Mouse (Mus musculus) forebrain, embryonic 15.5 days (tissue): ENCODE results near the gene Shb. TPM values are rescaled to one million over a fixed set of nuclear protein-coding genes. Genes with fewer than 3 reads are reported as not detected.

Experiments used
- ATAC-seq: fragments of 200-750 bp; cut with Nextera tagmentation; replicated peaks from 2 replicates; pipeline ENCODE4 v1.8.0; 2017; ENCODE audit warnings: mild to moderate bottlenecking, moderate TSS enrichment, moderate library complexity
- H3K27ac ChIP-seq: fragments of 300-500 bp; sonication (generic); replicated peaks from 2 replicates; pipeline ENCODE4 v1.5.1; 2015; ENCODE audit warnings: mild to moderate bottlenecking, inconsistent platforms
- H3K27me3 ChIP-seq: fragments of 300-500 bp; sonication (generic); 2 replicates; pipeline ENCODE4 v1.6.1; 2015; ENCODE audit warnings: inconsistent platforms
- H3K36me3 ChIP-seq: fragments of 300-500 bp; sonication (generic); 2 replicates; pipeline ENCODE4 v1.6.1; 2015; ENCODE audit warnings: mild to moderate bottlenecking, inconsistent platforms
- H3K4me1 ChIP-seq: fragments of 300-500 bp; sonication (generic); 2 replicates; pipeline ENCODE4 v1.6.1; 2015; ENCODE audit warnings: inconsistent platforms
- H3K4me2 ChIP-seq: fragments of 300-500 bp; sonication (generic); replicated peaks from 2 replicates; pipeline ENCODE4 v1.6.1; 2015; ENCODE audit warnings: mild to moderate bottlenecking, inconsistent platforms
- H3K4me3 ChIP-seq: fragments of 300-500 bp; sonication (generic); 2 replicates; pipeline ENCODE4 v1.5.1; 2015; ENCODE audit warnings: mild to moderate bottlenecking, inconsistent platforms
- H3K9ac ChIP-seq: fragments of 300-500 bp; sonication (generic); replicated peaks from 2 replicates; pipeline ENCODE4 v1.6.1; 2015; ENCODE audit warnings: mild to moderate bottlenecking, inconsistent platforms
- H3K9me3 ChIP-seq: fragments of 300-500 bp; sonication (generic); 2 replicates; pipeline ENCODE4 v1.6.1; 2016; ENCODE audit warnings: inconsistent platforms
- WGBS: fragments of 180-500 bp; shearing (Covaris S2); methylation state at CpG from one replicate; pipeline ENCODE4 v1.1.7; 2015; ENCODE audit warnings: mixed read lengths; 5-methylcytosine and 5-hydroxymethylcytosine counted together
- polyA plus RNA-seq: library from polyadenylated mRNA; unstranded; fragments of >200 nt; fragmentation: Nextera tagmentation; extraction: Ambion mirVana; gene quantifications from 2 replicates; pipeline ENCODE4 v1.2.1, GENCODE M21; 2015

The Shb gene
- 13.1 and 13.3 TPM in 2 replicates for polyA plus RNA-seq

DNA sequence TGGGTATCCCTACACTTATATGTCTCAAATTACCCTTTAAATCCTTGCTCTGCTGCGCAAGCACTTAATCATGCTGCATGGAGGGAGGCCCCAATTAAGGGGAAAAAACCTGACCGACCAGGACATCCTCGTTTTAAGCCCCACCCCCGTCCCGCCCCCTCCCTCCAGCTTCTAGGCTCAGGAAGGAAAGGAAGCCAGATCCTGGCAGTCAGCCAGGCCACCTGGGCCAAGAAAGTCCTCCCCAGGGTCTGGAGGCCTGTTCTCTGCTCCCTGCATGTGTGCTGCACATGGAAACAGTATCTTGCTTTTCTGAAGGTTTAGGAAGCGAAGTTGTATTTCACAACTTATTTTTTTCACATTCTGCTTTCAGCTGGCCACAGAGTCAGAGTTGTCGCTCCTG is at the start of gene Shb:
Gene Shb (minus strand): TSS at position 96 of the 400 bp plus-strand sequence.
- Histone ChIP-seq H3K4me3 (peak within 1 kb of the TSS; percentile 64), H3K9me3 (no peaks in the 10 kb centered on the region), H3K4me1 (peaks cover 53% of the 10 kb centered on the region), H3K4me2 (peak within 1 kb of the TSS; percentile 75), H3K27me3 (no peaks in the 10 kb centered on the region), H3K9ac (no peak within 1 kb of the TSS), H3K36me3 (no peaks in the 10 kb centered on the region), H3K27ac (peak within 1 kb of the TSS; percentile 89)
- ATAC-seq: no peak
- WGBS: 9% methylated on average over 7 of the region's 7 CpGs

GRCm38 (mm10) chr4:45581095-45581494 is 48.8 kb upstream of the Shb start:
- H3K4me2 ChIP-seq: no peak overlapping the region
- no peak overlapping the region for H3K4me3 ChIP-seq
- H3K36me3 ChIP-seq: no peaks in the 10 kb centered on the region
- 83% methylated on average over 6 of the region's 6 CpGs for WGBS
- peaks cover 12% of the 10 kb centered on the region for H3K4me1 ChIP-seq
- no peaks in the 10 kb centered on the region for H3K9me3 ChIP-seq
- no peak for ATAC-seq
- no peak overlapping the region for H3K27ac ChIP-seq
- H3K9ac ChIP-seq: no peak overlapping the region
- no peaks in the 10 kb centered on the region for H3K27me3 ChIP-seq

DNA sequence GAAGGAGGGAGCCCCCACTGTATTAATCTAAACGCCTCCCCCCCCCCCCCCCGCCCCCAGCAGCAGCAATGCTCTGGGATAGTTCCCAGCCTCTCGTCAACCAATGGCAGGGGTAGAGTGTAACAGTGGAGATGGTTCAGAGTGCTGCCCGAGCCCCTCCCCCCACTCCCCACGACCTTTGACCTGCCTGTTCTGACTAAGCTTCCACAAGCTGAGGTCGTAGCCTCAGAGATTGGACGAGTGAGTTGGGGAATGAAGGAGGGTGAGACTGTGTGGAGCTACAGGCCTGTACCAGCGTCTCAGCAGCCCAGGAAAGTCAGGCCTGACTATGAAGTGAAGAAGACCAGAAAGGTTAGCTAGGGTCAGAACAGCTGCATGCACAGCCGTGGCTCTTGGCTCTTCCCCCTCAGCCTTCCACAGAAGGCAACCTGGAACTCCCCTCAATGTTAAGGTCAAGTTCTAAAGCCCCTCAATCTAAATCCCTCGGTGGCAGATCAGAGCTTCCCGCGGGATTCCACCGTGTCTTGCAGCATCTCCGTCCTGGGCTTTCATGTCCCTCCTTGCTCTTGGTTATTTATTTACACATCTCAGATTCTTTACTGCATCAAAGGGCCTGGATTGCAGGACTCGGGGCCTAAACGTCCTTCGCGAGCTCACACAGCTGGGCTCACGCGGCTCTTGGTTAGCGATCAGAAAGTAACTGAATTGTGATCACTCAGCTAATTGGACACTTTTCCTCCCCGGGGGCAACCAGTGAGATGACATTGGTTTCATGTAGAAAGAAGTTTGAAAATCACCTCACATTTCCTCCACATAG is 46.5 kb upstream of the Shb start:
- H3K4me1 ChIP-seq: peaks cover 10% of the 10 kb centered on the region
- no peak for ATAC-seq
- no peak overlapping the region for H3K27ac ChIP-seq
- no peak overlapping the region for H3K4me3 ChIP-seq
- no peak overlapping the region for H3K9ac ChIP-seq
- H3K36me3 ChIP-seq: no peaks in the 10 kb centered on the region
- H3K4me2 ChIP-seq: no peak overlapping the region
- 23% methylated on average over 22 of the region's 22 CpGs for WGBS
- H3K9me3 ChIP-seq: no peaks in the 10 kb centered on the region
- H3K27me3 ChIP-seq: no peaks in the 10 kb centered on the region

- Histone ChIP-seq H3K9me3 (no peaks in the 10 kb centered on the region), H3K9ac (no peak overlapping the region), H3K4me2 (no peak overlapping the region), H3K27me3 (no peaks in the 10 kb centered on the region), H3K36me3 (no peaks in the 10 kb centered on the region), H3K27ac (no peak overlapping the region), H3K4me3 (no peak overlapping the region), H3K4me1 (peaks cover 9% of the 10 kb centered on the region)
- WGBS: 46% methylated on average over 8 of the region's 8 CpGs
- ATAC-seq: no peak
Observed at GRCm38 (mm10) chr4:45577631-45578030, 45.4 kb upstream of the Shb start.

DNA sequence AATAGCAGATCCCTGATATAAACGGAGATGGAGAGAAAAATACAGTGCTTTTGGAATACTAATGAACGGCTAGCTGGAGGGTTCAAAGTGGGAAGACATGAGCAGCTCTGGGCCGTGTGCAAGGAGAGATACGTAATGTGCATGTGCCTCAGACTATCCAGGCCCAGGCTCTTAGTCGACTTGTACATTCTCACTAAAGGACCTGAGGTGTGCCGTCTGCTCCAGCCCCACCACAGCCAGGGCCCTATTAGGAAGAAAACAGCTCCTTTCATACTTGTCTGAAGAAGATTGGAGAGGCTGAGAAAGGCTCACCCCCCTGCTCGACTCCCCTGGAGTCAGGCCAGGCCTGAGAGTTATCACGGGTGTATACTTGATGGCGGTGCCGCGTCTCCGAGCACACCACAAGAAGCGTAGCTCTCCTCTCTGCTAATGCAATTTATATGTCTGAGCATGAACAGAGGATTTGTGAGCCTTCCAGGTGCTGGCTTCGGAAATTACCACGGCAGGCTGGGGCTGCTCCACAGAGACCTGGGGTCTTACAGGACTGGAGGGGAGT is 42.4 kb upstream of the Shb start:
- H3K9ac ChIP-seq: no peak overlapping the region
- peaks cover 5% of the 10 kb centered on the region; the same call in 1 of the 2 replicates for H3K4me1 ChIP-seq
- no peak for ATAC-seq
- no peaks in the 10 kb centered on the region for H3K36me3 ChIP-seq
- 60% methylated on average over 15 of the region's 15 CpGs for WGBS
- no peaks in the 10 kb centered on the region for H3K27me3 ChIP-seq
- H3K4me3 ChIP-seq: no peak overlapping the region
- no peak overlapping the region for H3K4me2 ChIP-seq
- H3K9me3 ChIP-seq: no peaks in the 10 kb centered on the region
- no peak overlapping the region for H3K27ac ChIP-seq

DNA sequence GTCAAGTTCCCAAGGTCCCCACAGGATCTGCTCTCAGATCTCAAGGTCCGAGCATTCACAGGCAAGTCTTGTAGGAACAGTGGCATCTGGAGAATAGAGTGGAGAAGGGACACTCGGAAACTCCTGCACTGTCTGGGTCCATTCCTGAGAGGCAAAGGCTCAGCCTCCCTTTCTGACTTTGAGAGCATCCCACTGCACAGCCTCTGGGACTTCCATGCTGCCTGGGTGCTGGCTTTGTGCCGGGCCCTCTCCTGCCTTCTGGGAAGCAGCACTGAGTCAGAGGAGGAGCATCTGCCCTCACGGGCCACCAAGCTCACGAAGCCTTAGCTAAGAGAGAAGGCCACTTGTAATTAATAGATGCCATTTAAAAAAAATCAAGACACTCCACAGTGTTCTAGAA is 37.3 kb upstream of the Shb start:
- ATAC-seq: no peak
- H3K9ac ChIP-seq: no peak overlapping the region
- H3K4me2 ChIP-seq: no peak overlapping the region
- WGBS: 73% methylated on average over 5 of the region's 5 CpGs
- H3K36me3 ChIP-seq: no peaks in the 10 kb centered on the region
- no peaks in the 10 kb centered on the region for H3K27me3 ChIP-seq
- H3K27ac ChIP-seq: no peak overlapping the region
- no peaks in the 10 kb centered on the region for H3K9me3 ChIP-seq
- H3K4me1 ChIP-seq: no peaks in the 10 kb centered on the region
- no peak overlapping the region for H3K4me3 ChIP-seq

- whole genome bisulfite sequencing: 82% methylated on average over 5 of the region's 5 CpGs
- H3K4me2 ChIP-seq: no peak overlapping the region
- no peaks in the 10 kb centered on the region for H3K27me3 ChIP-seq
- H3K4me3 ChIP-seq: no peak overlapping the region
- no peak for ATAC-seq
- H3K4me1 ChIP-seq: no peaks in the 10 kb centered on the region
- no peak overlapping the region for H3K27ac ChIP-seq
- no peaks in the 10 kb centered on the region for H3K9me3 ChIP-seq
- H3K36me3 ChIP-seq: no peaks in the 10 kb centered on the region
- H3K9ac ChIP-seq: no peak overlapping the region
Observed at GRCm38 (mm10) chr4:45558211-45558610, 25.9 kb upstream of the Shb start.

- WGBS: 46% methylated on average over 4 of the region's 4 CpGs
- H3K4me2 ChIP-seq: no peak overlapping the region
- H3K4me1 ChIP-seq: peaks cover 11% of the 10 kb centered on the region; the same call in 1 of the 2 replicates
- H3K27me3 ChIP-seq: no peaks in the 10 kb centered on the region
- no peaks in the 10 kb centered on the region for H3K9me3 ChIP-seq
- ATAC-seq: no peak
- H3K36me3 ChIP-seq: no peaks in the 10 kb centered on the region
- H3K9ac ChIP-seq: no peak overlapping the region
- H3K27ac ChIP-seq: no peak overlapping the region
- no peak overlapping the region for H3K4me3 ChIP-seq
Observed at GRCm38 (mm10) chr4:45552571-45552970, 20.3 kb upstream of the Shb start.

DNA sequence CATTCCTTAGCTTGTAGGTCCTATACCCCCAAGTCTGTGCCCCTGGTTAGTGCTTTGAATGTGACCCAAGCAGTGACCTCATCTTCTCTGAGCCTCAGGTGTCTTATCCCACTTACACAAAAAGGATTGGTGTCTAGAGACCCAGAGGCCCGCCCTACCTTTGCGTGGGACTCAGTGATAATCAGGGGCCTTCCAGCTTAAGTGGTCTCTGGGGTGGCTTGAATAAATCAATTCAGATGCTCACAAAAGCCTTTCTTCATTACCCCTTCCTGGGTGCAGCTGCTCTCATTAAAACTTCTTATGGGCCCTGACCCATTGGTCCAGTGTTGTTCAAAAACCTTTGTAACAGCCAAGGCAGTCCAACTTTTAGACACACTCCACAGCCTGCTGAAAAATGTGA is 18.7 kb upstream of the Shb start:
- H3K4me2 ChIP-seq: no peak overlapping the region
- no peaks in the 10 kb centered on the region for H3K27me3 ChIP-seq
- no peaks in the 10 kb centered on the region for H3K9me3 ChIP-seq
- no peak for ATAC-seq
- no peaks in the 10 kb centered on the region for H3K36me3 ChIP-seq
- WGBS: 5% methylated on average over 2 of the region's 2 CpGs
- no peak overlapping the region for H3K27ac ChIP-seq
- no peak overlapping the region for H3K4me3 ChIP-seq
- peaks cover 11% of the 10 kb centered on the region; the same call in 1 of the 2 replicates for H3K4me1 ChIP-seq
- H3K9ac ChIP-seq: no peak overlapping the region

- H3K27me3 ChIP-seq: no peaks in the 10 kb centered on the region
- H3K36me3 ChIP-seq: no peaks in the 10 kb centered on the region
- H3K27ac ChIP-seq: no peak overlapping the region
- H3K4me3 ChIP-seq: no peak overlapping the region
- no peak overlapping the region for H3K4me2 ChIP-seq
- ATAC-seq: no peak
- H3K9ac ChIP-seq: no peak overlapping the region
- peaks cover 11% of the 10 kb centered on the region; the same call in 1 of the 2 replicates for H3K4me1 ChIP-seq
- H3K9me3 ChIP-seq: no peaks in the 10 kb centered on the region
- 62% methylated on average over 5 of the region's 5 CpGs for WGBS
Observed at GRCm38 (mm10) chr4:45549514-45549913, 17.2 kb upstream of the Shb start.

- Histone ChIP-seq H3K9ac (no peak overlapping the region), H3K4me2 (no peak overlapping the region), H3K4me3 (no peak overlapping the region), H3K27me3 (no peaks in the 10 kb centered on the region), H3K4me1 (peaks cover 4% of the 10 kb centered on the region; the same call in 1 of the 2 replicates), H3K9me3 (no peaks in the 10 kb centered on the region), H3K36me3 (no peaks in the 10 kb centered on the region), H3K27ac (no peak overlapping the region)
- ATAC-seq: no peak
- WGBS: 63% methylated on average over 8 of the region's 8 CpGs
Observed at GRCm38 (mm10) chr4:45545851-45546250, 13.6 kb upstream of the Shb start.

DNA sequence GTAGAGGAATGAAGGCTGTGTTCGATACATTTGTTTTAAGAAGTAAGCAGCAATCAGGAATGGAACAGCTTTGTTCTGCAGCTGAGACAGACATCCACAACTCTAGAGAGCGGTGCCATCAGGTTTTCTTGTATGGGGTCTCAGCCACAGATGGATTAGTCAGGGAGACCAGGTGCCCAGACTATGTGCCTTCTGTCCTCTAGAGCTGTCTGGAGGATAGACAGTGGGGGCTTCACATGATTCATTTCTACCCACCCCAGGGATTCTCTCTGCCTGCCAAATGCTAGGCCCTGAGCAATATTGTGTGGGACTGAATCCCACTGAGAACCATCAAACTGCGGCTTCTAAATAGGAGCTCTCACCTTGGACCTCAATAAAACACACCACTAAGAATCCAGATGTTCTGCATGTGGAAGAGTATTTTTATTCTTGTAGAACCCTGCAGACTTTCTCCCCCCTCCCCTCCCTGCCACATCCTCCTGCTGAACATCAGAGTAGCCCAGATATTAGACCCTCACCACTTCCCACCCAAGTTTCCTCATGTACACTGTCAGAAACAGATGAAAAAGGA is 11.3 kb upstream of the Shb start:
- Histone ChIP-seq H3K9me3 (no peaks in the 10 kb centered on the region), H3K4me2 (no peak overlapping the region), H3K4me3 (no peak overlapping the region), H3K36me3 (no peaks in the 10 kb centered on the region), H3K27me3 (no peaks in the 10 kb centered on the region), H3K27ac (no peak overlapping the region), H3K4me1 (peaks cover 10% of the 10 kb centered on the region), H3K9ac (no peak overlapping the region)
- 83% methylated on average over 3 of the region's 3 CpGs for WGBS
- no peak for ATAC-seq
